Comparison of ENCODE assay signal across 8 mouse cellular contexts in the genomic region with DNA sequence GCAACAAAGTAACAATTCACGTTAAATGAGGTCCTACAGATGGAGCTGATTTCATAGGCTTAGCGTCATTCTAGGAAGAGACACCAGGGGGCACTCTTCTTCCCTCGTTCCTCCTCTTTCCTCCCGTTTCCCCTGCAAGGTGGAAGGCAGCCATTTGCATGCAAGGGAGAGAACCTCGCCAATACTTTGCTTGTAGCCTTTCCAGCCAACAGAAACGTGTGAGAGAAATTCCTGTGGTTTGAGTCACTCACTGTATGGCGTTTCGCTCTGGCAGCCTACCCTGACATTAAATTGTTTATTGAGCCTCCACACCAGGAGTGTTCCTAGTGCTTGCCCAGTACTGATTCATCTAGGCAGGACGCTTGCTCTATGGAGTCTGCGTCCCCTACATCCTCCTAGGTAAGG.
A peak's percentile ranks its signal among the peaks of the same experiment; 100 is the strongest.
DNase-seq lines count a peak whose midpoint lies in the region; ATAC-seq lines count a peak whose summit lies in the region.

No protein-coding gene starts in this region.

- no peaks in the 10 kb centered on the region for H3K27me3 ChIP-seq in hindbrain, embryonic 14.5 days (ENCODE audit: control insufficient read depth, insufficient read depth, low read length)

- 0 out of 2 replicates have a peak overlapping the region, but pooled peaks have one; percentile 2 for H3K27ac ChIP-seq in hindbrain, embryonic 14.5 days

- WGBS in hindbrain, embryonic 14.5 days, result 16% methylated on average over 10 of the region's 10 CpGs

- peak overlapping the region; percentile 38 for H3K4me2 ChIP-seq in hindbrain, embryonic 14.5 days (replicated peaks)

- no peaks in the 10 kb centered on the region for H3K4me1 ChIP-seq in hindbrain, embryonic 14.5 days (replicated peaks; ENCODE audit: control insufficient read depth, insufficient read depth, low read length)

- no peaks in the 10 kb centered on the region for H3K36me3 ChIP-seq in hindbrain, embryonic 14.5 days (replicated peaks; ENCODE audit: control insufficient read depth, insufficient read depth)

- no peak for ATAC-seq in hindbrain, embryonic 14.5 days (ENCODE audit: low FRiP score)

- peak; percentile 96 for DNase-seq in NIH3T3 (ENCODE audit: low read depth)
- peak; percentile 76 for DNase-seq in cerebellum, adult 9-10 months
- DNase-seq in frontal cortex, postnatal 10 days (ENCODE audit: low spot score in 2 of 2), result peak; percentile 48 to 75
- DNase-seq in hindbrain, embryonic 14.5 days (ENCODE audit: low spot score), result peak; percentile 89
- peak; percentile 81 to 86 for DNase-seq in layer of hippocampus, postnatal 14 days (ENCODE audit: low spot score in 2 of 2)
- peak; percentile 89 for DNase-seq in lung, postnatal 10 days
- DNase-seq in retina, adult 2 months (ENCODE audit: low read depth, low spot score), result peak; percentile 45
- peak; percentile 62 for DNase-seq in yolk sac, embryonic 10.5 days (ENCODE audit: low spot score)

- H3K9ac ChIP-seq in hindbrain, embryonic 14.5 days, result no peak overlapping the region

- no peak overlapping the region for H3K4me3 ChIP-seq in hindbrain, embryonic 14.5 days (replicated peaks; ENCODE audit: low read length)

- H3K9me3 ChIP-seq in hindbrain, embryonic 14.5 days (ENCODE audit: control insufficient read depth, low read length), result no peaks in the 10 kb centered on the region

Comparison
In these comparisons a context has a peak if more than half of its experiments do, and no peak if none do; other contexts are left out.
1. DNase-seq: peak in every context shown above with its lines; median percentile 96 in NIH3T3; 89 in hindbrain, embryonic 14.5 days; 89 in lung, postnatal 10 days; 84 in layer of hippocampus, postnatal 14 days; 76 in cerebellum, adult 9-10 months; 62 in yolk sac, embryonic 10.5 days; 62 in frontal cortex, postnatal 10 days; 45 in retina, adult 2 months.